Mouse (Mus musculus) MEL (cell line): ENCODE measurements at regions not wholly inside any gene's neighbourhood (a gene's known extent, or its start where the extent isn't known, plus 50 kb on each side); places are given as distances from the start of the nearest gene placed in this dataset.

Experiments
- DNase-seq: peaks from one replicate; pipeline ENCODE4 v3.0.0; 2011; ENCODE audit warnings: low read depth, low spot score
- H3K27ac ChIP-seq: 2 replicates; pipeline ENCODE4 v1.5.1; 2012; ENCODE audit warnings: low read depth, mild to moderate bottlenecking, control low read depth, low read length, moderate library complexity; ENCODE audit not compliant: control insufficient read depth
- H3K27me3 ChIP-seq, 2 experiments: fragments of 150-350 bp in 1 of 2; sonication (generic) in 1 of 2; 2 replicates each; pipeline ENCODE4 v1.6.1; 2012; ENCODE audit warnings: low read length in 2 of 2, mild to moderate bottlenecking in 2 of 2, improper control_type of control experiment in 1 of 2, moderate library complexity in 1 of 2; ENCODE audit not compliant: insufficient read depth in 2 of 2, control insufficient read depth in 1 of 2
- H3K36me3 ChIP-seq, 2 experiments: 2 replicates each; pipeline ENCODE4 v1.6.1; 2012 to 2014; ENCODE audit warnings: low read length in 2 of 2, improper control_type of control experiment in 1 of 2, inconsistent platforms in 1 of 2, mild to moderate bottlenecking in 1 of 2; ENCODE audit not compliant: insufficient read depth in 2 of 2, control insufficient read depth in 1 of 2
- H3K4me1 ChIP-seq, 2 experiments: fragments of 150-350 bp in 1 of 2; sonication (generic) in 1 of 2; 2 replicates each; pipeline ENCODE4 v1.6.1; 2012; ENCODE audit warnings: low read length in 2 of 2, improper control_type of control experiment in 1 of 2, mild to moderate bottlenecking in 1 of 2; ENCODE audit not compliant: insufficient read depth in 2 of 2, control insufficient read depth in 1 of 2
- H3K4me3 ChIP-seq, 2 experiments: fragments of 150-350 bp in 1 of 2; sonication (generic) in 1 of 2; 2 replicates each; pipeline ENCODE4 v1.5.1; 2012; ENCODE audit warnings: low read depth in 2 of 2, low read length in 2 of 2, mild to moderate bottlenecking in 2 of 2, moderate library complexity in 2 of 2, control low read depth in 1 of 2, improper control_type of control experiment in 1 of 2; ENCODE audit not compliant: control insufficient read depth in 1 of 2, insufficient read depth in 1 of 2
- H3K79me2 ChIP-seq: 2 replicates; pipeline ENCODE4 v1.6.1; 2012; ENCODE audit warnings: mild to moderate bottlenecking, low read length, moderate library complexity; ENCODE audit not compliant: control insufficient read depth, poor library complexity, insufficient read depth
- H3K9ac ChIP-seq: 2 replicates; pipeline ENCODE4 v1.6.1; 2012; ENCODE audit warnings: low read depth, mild to moderate bottlenecking, control low read depth, low read length, moderate library complexity; ENCODE audit not compliant: control insufficient read depth, poor library complexity, severe bottlenecking
- H3K9me3 ChIP-seq: fragments of 150-350 bp; sonication (generic); replicated peaks from 2 replicates; pipeline ENCODE4 v1.6.1; 2012; ENCODE audit warnings: mild to moderate bottlenecking, low read length, improper control_type of control experiment, moderate library complexity; ENCODE audit not compliant: insufficient read depth
- CHD1 ChIP-seq: IDR thresholded peaks from 2 replicates; pipeline ENCODE4 v1.6.1; 2012; ENCODE audit warnings: low read depth, mild to moderate bottlenecking, inconsistent platforms, low read length, improper control_type of control experiment
- CHD2 ChIP-seq: IDR thresholded peaks from 2 replicates; pipeline ENCODE4 v1.6.1; 2011; ENCODE audit warnings: low read length, improper control_type of control experiment
- CTCF ChIP-seq, 3 experiments: IDR thresholded peaks in 2 of 3; conservative IDR thresholded peaks in 1 of 3; 2 replicates each; pipeline ENCODE4 v1.5.1; 2011 to 2012; ENCODE audit warnings: low read length in 3 of 3, low read depth in 2 of 3, mild to moderate bottlenecking in 2 of 3, improper control_type of control experiment in 1 of 3, inconsistent platforms in 1 of 3, mixed read lengths in 1 of 3, moderate library complexity in 1 of 3; ENCODE audit not compliant: control insufficient read depth in 1 of 3, insufficient read depth in 1 of 3, poor library complexity in 1 of 3, severe bottlenecking in 1 of 3
- E2F4 ChIP-seq: IDR thresholded peaks from 2 replicates; pipeline ENCODE4 v1.6.1; 2011; ENCODE audit warnings: low read depth, low read length, improper control_type of control experiment, borderline replicate concordance
- ELF1 ChIP-seq: IDR thresholded peaks from 2 replicates; pipeline ENCODE4 v1.6.1; 2014; ENCODE audit warnings: low read depth, mild to moderate bottlenecking, inconsistent platforms, low read length, improper control_type of control experiment, moderate library complexity
- ETS1 ChIP-seq: IDR thresholded peaks from 2 replicates; pipeline ENCODE4 v1.6.1; 2012; ENCODE audit warnings: low read depth, mild to moderate bottlenecking, inconsistent platforms, low read length, improper control_type of control experiment, moderate library complexity
- GATA1 ChIP-seq: IDR thresholded peaks from 2 replicates; pipeline ENCODE4 v1.6.1; 2011; ENCODE audit warnings: low read depth, low read length, improper control_type of control experiment
- HCFC1 ChIP-seq: IDR thresholded peaks from 2 replicates; pipeline ENCODE4 v1.6.1; 2012; ENCODE audit warnings: low read depth, mild to moderate bottlenecking, inconsistent platforms, low read length, improper control_type of control experiment, moderate library complexity
- JUND ChIP-seq: IDR thresholded peaks from 2 replicates; pipeline ENCODE4 v1.6.1; 2011; ENCODE audit warnings: low read depth, mild to moderate bottlenecking, improper control_type of control experiment, low read length
- MAFK ChIP-seq: IDR thresholded peaks from 2 replicates; pipeline ENCODE4 v1.6.1; 2011; ENCODE audit warnings: low read depth, mild to moderate bottlenecking, low read length, improper control_type of control experiment, borderline replicate concordance
- MAX ChIP-seq: IDR thresholded peaks from 2 replicates; pipeline ENCODE4 v1.6.1; 2011; ENCODE audit warnings: low read length, improper control_type of control experiment
- MAZ ChIP-seq: IDR thresholded peaks from 2 replicates; pipeline ENCODE4 v1.6.1; 2012; ENCODE audit warnings: low read depth, mild to moderate bottlenecking, inconsistent platforms, low read length, improper control_type of control experiment
- MEF2A ChIP-seq: IDR thresholded peaks from 2 replicates; pipeline ENCODE4 v1.6.1; 2014; ENCODE audit warnings: low read depth, mild to moderate bottlenecking, inconsistent platforms, low read length, improper control_type of control experiment; ENCODE audit not compliant: poor library complexity, insufficient replicate concordance, severe bottlenecking; ENCODE audit errors: extremely low read depth
- MXI1 ChIP-seq: IDR thresholded peaks from 2 replicates; pipeline ENCODE4 v1.6.1; 2011; ENCODE audit warnings: mild to moderate bottlenecking, low read depth, low read length, improper control_type of control experiment
- MYC ChIP-seq: IDR thresholded peaks from 2 replicates; pipeline ENCODE4 v1.6.1; 2011; ENCODE audit warnings: low read depth, mild to moderate bottlenecking, low read length, improper control_type of control experiment, moderate library complexity
- NELFE ChIP-seq: IDR thresholded peaks from 2 replicates; pipeline ENCODE4 v1.6.1; 2011; ENCODE audit warnings: low read depth, low read length, improper control_type of control experiment
- NRF1 ChIP-seq: IDR thresholded peaks from 2 replicates; pipeline ENCODE4 v1.6.1; 2014; ENCODE audit warnings: low read depth, mild to moderate bottlenecking, inconsistent platforms, low read length, improper control_type of control experiment, moderate library complexity; ENCODE audit not compliant: poor library complexity, insufficient read depth, severe bottlenecking
- POLR2AphosphoS2 ChIP-seq: IDR thresholded peaks from 2 replicates; pipeline ENCODE4 v1.6.1; 2011; ENCODE audit warnings: low read length, improper control_type of control experiment
- POLR2AphosphoS5 ChIP-seq: IDR thresholded peaks from 2 replicates; pipeline ENCODE4 v1.6.1; 2012; ENCODE audit warnings: low read depth, borderline replicate concordance, mild to moderate bottlenecking, inconsistent platforms, low read length, moderate library complexity, mixed read lengths
- RAD21 ChIP-seq: IDR thresholded peaks from 2 replicates; pipeline ENCODE4 v1.6.1; 2011; ENCODE audit warnings: mild to moderate bottlenecking, low read depth, low read length, improper control_type of control experiment
- RCOR1 ChIP-seq: IDR thresholded peaks from 2 replicates; pipeline ENCODE4 v1.6.1; 2012; ENCODE audit warnings: low read depth, mild to moderate bottlenecking, inconsistent platforms, low read length, improper control_type of control experiment
- SIN3A ChIP-seq: IDR thresholded peaks from 2 replicates; pipeline ENCODE4 v1.6.1; 2012; ENCODE audit warnings: low read length, improper control_type of control experiment, inconsistent platforms
- SMC3 ChIP-seq: IDR thresholded peaks from 2 replicates; pipeline ENCODE4 v1.6.1; 2011; ENCODE audit warnings: low read depth, low read length, improper control_type of control experiment
- TBP ChIP-seq: IDR thresholded peaks from 2 replicates; pipeline ENCODE4 v1.8.0; 2011; ENCODE audit warnings: low read depth, low read length, improper control_type of control experiment
- TCF12 ChIP-seq: IDR thresholded peaks from 2 replicates; pipeline ENCODE4 v1.6.1; 2014; ENCODE audit warnings: low read depth, mild to moderate bottlenecking, inconsistent platforms, low read length, improper control_type of control experiment, moderate library complexity
- USF2 ChIP-seq, 2 experiments: IDR thresholded peaks; 2 replicates each; pipeline ENCODE4 v1.6.1; 2011 to 2012; ENCODE audit warnings: improper control_type of control experiment in 2 of 2, low read length in 2 of 2, borderline replicate concordance in 1 of 2, inconsistent platforms in 1 of 2, low read depth in 1 of 2, mild to moderate bottlenecking in 1 of 2; ENCODE audit not compliant: insufficient read depth in 1 of 2
- ZC3H11A ChIP-seq: IDR thresholded peaks from 2 replicates; pipeline ENCODE4 v1.6.1; 2012; ENCODE audit warnings: low read depth, mild to moderate bottlenecking, inconsistent platforms, low read length, improper control_type of control experiment
- ZNF384 ChIP-seq: IDR thresholded peaks from 2 replicates; pipeline ENCODE4 v1.6.1; 2012; ENCODE audit warnings: low read depth, mild to moderate bottlenecking, inconsistent platforms, low read length, improper control_type of control experiment

DNA sequence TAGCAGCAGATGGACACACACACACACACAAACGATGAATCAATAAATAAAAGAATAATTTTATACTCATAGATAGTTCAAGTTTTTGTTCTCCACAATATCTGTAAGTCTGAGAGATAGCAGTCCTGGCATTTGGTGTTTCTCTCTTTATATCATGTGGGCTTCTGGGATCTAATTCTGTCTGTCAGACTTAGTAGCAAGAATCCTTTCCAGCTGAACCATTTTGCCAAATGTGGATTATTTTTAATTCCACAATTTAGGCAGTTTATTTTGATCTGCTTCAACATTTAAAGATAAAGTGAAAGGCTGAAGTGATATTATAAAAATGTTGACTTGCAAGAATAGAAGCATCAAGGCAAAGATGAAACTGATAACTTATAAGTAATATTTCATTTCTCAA, 738.5 kb downstream of the Cdh9 start:
- Histone ChIP-seq H3K27ac (no peak overlapping the region), H3K9me3 (no peaks in the 10 kb centered on the region), H3K9ac (no peak overlapping the region), H3K4me1 (no peaks in the 10 kb centered on the region), H3K79me2 (no peaks in the 10 kb centered on the region), H3K4me3 (no peak overlapping the region), H3K36me3 (no peaks in the 10 kb centered on the region), H3K27me3 (no peaks in the 10 kb centered on the region)
- TF ChIP-seq TCF12 (no peak), GATA1 (no peak), NRF1 (no peak), HCFC1 (no peak), CHD1 (no peak), ZC3H11A (no peak), ELF1 (no peak), MYC (no peak), MAFK (no peak), ZNF384 (no peak), ETS1 (no peak), USF2 (IDR thresholded peaks at IDR 0.05; ENCODE audit: borderline replicate concordance in 1 of 2, insufficient read depth in 1 of 2, low read depth in 1 of 2, low read length in 2 of 2) (no peak), RCOR1 (no peak), CHD2 (no peak), MAX (no peak), NELFE (no peak), POLR2AphosphoS2 (no peak)
- DNase-seq: no peak

- H3K9me3 ChIP-seq: no peaks in the 10 kb centered on the region
- TF ChIP-seq ZNF384: no peak
- TF ChIP-seq NRF1: no peak
- TF ChIP-seq HCFC1: no peak
- no peak for TF ChIP-seq POLR2AphosphoS2
- TF ChIP-seq JUND: no peak
- no peak for TF ChIP-seq SIN3A
- TF ChIP-seq TBP: no peak
- no peak for TF ChIP-seq MEF2A
- no peak for TF ChIP-seq TCF12
- no peak for TF ChIP-seq MAZ
- TF ChIP-seq E2F4: no peak
- no peak for TF ChIP-seq POLR2AphosphoS5
- TF ChIP-seq USF2 (IDR thresholded peaks at IDR 0.05; ENCODE audit: borderline replicate concordance in 1 of 2, insufficient read depth in 1 of 2, low read depth in 1 of 2, low read length in 2 of 2): no peak
- no peak for TF ChIP-seq RAD21
- no peak for TF ChIP-seq MAFK
- no peak for TF ChIP-seq GATA1
- no peak for TF ChIP-seq SMC3
- no peak for TF ChIP-seq CTCF (IDR thresholded peaks at IDR 0.05 in 2 of 3, conservative IDR thresholded peaks at IDR 0.05 in 1 of 3; ENCODE audit: control insufficient read depth in 1 of 3, insufficient read depth in 1 of 3, low read depth in 2 of 3, low read length in 3 of 3, poor library complexity in 1 of 3, severe bottlenecking in 1 of 3)
- TF ChIP-seq MXI1: no peak
- no peak overlapping the region for H3K9ac ChIP-seq
- no peaks in the 10 kb centered on the region for H3K4me1 ChIP-seq
- no peaks in the 10 kb centered on the region for H3K36me3 ChIP-seq
- H3K79me2 ChIP-seq: no peaks in the 10 kb centered on the region
- H3K27ac ChIP-seq: no peak overlapping the region
- no peak for DNase-seq
- H3K4me3 ChIP-seq: no peak overlapping the region
- H3K27me3 ChIP-seq: no peaks in the 10 kb centered on the region
Observed at GRCm38 (mm10) chr15:17493561-17493960, 765.0 kb downstream of the Cdh9 start.
